23 mouse cellular contexts compared by ENCODE assay signal in the genomic region with DNA sequence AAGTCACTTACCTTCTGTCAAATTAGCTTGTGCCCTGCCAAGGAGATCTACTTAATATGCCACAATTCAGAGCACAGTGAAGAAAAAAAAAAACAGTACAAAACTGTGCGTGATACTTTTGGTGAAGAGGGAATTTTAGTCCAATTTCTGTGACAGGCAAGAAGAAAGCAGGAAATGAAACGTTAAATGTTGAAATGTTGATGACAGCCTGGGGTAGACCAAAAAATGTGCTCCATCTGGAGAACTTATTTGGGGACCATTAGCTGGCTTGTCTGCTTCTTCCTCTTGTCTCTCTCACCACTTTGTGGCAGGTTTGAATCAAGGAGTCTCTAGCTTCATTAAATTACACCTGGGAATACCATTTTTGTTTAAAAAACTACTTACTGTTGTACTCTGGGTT.
"Had no signal": no experiment of that assay in that cellular context is flagged by ENCODE, and none has a peak within 500 bp of the region (broad histone marks: within the 10 kb centered on the region; RNA-seq: fewer than 3 reads in every experiment).

No protein-coding gene starts in this region.

- DNase-seq: kidney, adult 2 months; kidney, postnatal 14 days; kidney, postnatal 4 days; layer of hippocampus, adult 9-11 months; lung, adult 18-20 months; lung, postnatal 10 days; lung, postnatal 36 days; retina, postnatal 1 day; thymus, adult 18-20 months; thymus, postnatal 36 days had no signal

- H3K27me3 ChIP-seq: kidney, embryonic 15.5 days; limb, embryonic 12.5 days; limb, embryonic 15.5 days; lung, embryonic 15.5 days; megakaryocyte, embryonic 14.5 days; midbrain, embryonic 13.5 days; neural tube, embryonic 13.5 days had no signal

- H3K4me2 ChIP-seq: kidney, embryonic 15.5 days; limb, embryonic 12.5 days; limb, embryonic 15.5 days; liver, embryonic 11.5 days; lung, embryonic 15.5 days; midbrain, embryonic 13.5 days; neural tube, embryonic 13.5 days had no signal

- H3K36me3 ChIP-seq: kidney, embryonic 15.5 days; limb, embryonic 12.5 days; limb, embryonic 15.5 days; lung, embryonic 15.5 days; midbrain, embryonic 10.5 days; midbrain, embryonic 13.5 days; neural tube, embryonic 13.5 days had no signal

- ATAC-seq: midbrain, embryonic 13.5 days; midbrain, embryonic 16.5 days had no signal

- H3K9me3 ChIP-seq: kidney, embryonic 15.5 days; limb, embryonic 12.5 days; limb, embryonic 15.5 days; lung, embryonic 15.5 days; midbrain, embryonic 10.5 days; neural tube, embryonic 13.5 days had no signal

- H3K4me3 ChIP-seq: kidney, embryonic 15.5 days; layer of hippocampus, adult 2 months; limb, embryonic 12.5 days; limb, embryonic 15.5 days; lung, embryonic 15.5 days; megakaryocyte, embryonic 14.5 days; midbrain, embryonic 10.5 days; midbrain, embryonic 13.5 days; myocyte; neural tube, embryonic 13.5 days had no signal

- H3K4me1 ChIP-seq: kidney, embryonic 15.5 days; megakaryocyte, embryonic 14.5 days; midbrain, embryonic 10.5 days; midbrain, embryonic 13.5 days; neural tube, embryonic 13.5 days had no signal

- H3K9ac ChIP-seq: kidney, embryonic 15.5 days; limb, embryonic 12.5 days; limb, embryonic 15.5 days; liver, embryonic 14.5 days; lung, embryonic 15.5 days; midbrain, embryonic 13.5 days; neural tube, embryonic 13.5 days had no signal

- H3K27ac ChIP-seq: kidney, embryonic 15.5 days; layer of hippocampus, adult 2 months; limb, embryonic 12.5 days; limb, embryonic 15.5 days; liver, embryonic 14.5 days; lung, embryonic 15.5 days; midbrain, embryonic 10.5 days; midbrain, embryonic 13.5 days; neural tube, embryonic 13.5 days had no signal
